Mouse (Mus musculus) adrenal gland, adult 18-20 months (tissue): Measurements from ENCODE around the gene Lhfp. TPM values are rescaled to one million over a fixed set of nuclear protein-coding genes. Genes with fewer than 3 reads are reported as not detected.

ENCODE experiments used
- DNase-seq, 2 experiments: peaks; one replicate each; pipeline ENCODE4 v3.0.0; 2021 to 2022; ENCODE audit warnings: low spot score in 2 of 2
- long read RNA-seq, 2 experiments: library from polyadenylated mRNA; stranded (forward); transcript quantifications; one replicate each; pipeline ENCODE4 v2.0.0; 2021
- total RNA-seq, 2 experiments: library from RNA; stranded (reverse); gene quantifications; 1 replicate in 1 of 2; 2 replicates in 1 of 2; pipeline ENCODE4 v1.2.3; 2021

Gene Lhfp
- 10 to 100 TPM; 18.9 to 20.9 TPM for total RNA-seq
- long read RNA-seq, experiment 1, transcript Lhfp-201 (4 exons, 2,108 nt) = major isoform, 25 of 26 reads
- long read RNA-seq, experiment 1, partial matches to known transcripts = 1 of 26 reads
- long read RNA-seq, experiment 1, other reads (novel, unspliced or antisense) = 0 of 26 reads
- long read RNA-seq, experiment 2, transcript Lhfp-201 (4 exons, 2,108 nt) = major isoform, 62 of 66 reads
- long read RNA-seq, experiment 2, partial matches to known transcripts = 2 of 66 reads
- long read RNA-seq, experiment 2, other reads (novel, unspliced or antisense) = 2 of 66 reads

DNA sequence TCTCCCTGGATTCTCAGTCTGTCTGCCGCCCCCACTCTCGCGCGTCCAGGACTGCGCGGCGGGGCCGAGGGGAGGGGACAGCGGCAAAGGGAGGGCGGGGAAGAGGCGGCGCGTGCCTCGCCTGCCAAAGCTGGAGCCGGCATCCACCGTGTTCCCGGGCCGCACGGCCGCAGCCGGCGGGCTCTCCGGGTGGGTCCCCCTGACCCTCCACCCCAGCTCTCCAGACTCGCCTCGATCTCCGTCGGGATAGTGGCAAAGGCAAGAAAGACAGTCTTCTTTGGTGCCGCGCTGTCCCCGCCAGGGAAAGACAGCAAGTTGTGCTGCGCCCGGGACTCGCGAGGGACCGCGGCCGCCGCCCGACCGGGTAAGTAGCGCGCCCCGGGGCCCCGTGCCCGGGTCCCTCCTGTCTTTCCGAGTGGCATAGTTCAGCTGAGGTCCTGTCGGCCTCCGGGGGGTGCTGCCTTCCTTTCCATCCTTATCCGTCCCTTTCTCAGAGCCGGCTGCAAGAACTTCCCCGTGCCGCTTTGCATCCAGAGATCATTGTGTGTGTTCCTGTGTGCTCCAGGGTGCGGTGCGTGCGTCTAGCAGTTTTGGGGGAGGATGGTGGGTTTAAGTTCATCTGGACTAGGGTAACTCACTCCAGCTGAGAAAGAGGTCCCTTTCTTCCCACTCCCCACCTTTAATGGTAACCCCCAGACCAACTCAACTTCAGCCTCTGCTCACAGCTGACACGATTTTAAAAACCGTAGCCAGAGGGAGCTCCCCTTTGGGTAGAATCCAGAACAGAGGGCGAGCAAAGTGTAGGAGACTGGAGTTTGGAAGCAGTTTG is at the start of gene Lhfp:
Gene Lhfp, plus strand, starts transcription at position 118 of the 829 bp plus-strand sequence.
- DNase-seq = peak; percentile 61 to 62

DNA sequence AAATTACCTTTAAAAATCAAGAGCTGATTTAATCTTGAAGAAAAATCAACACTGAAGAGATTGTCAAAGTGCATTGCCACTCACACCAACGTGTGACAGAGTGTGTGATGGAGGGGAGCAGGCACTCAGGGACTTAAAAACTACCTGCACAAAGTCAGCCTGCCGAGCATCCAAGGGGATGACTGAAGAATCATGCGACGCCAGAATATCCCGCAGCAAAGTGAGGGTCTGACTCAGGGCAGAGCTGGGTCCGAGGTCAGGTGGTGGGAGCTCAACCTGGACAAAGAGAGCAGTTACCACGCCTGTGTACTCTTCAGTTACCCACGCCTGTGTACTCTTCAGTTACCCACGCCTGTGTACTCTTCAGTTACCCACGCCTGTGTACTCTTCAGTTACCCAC is 48.0 kb upstream of the Lhfp start:
- no peak for DNase-seq

DNA sequence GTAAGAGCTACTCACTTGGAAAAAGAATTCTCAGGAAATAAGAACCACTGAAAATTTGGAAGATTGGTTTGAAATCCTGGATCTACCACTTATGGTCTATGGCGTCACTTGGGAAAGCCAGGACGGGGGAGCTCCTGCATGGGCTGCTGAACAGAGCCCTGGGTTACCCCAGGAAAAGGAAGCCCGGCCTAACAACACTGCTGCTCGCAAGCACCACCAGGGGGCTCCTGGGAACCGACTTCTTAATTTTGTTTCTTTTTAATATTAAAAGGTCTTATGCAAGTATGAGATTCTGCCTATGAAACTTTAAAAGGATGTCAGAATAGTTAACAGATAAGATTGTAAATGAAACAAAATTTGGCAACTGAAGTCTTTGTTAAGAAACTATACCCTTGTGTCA is 46.7 kb upstream of the Lhfp start:
- DNase-seq = no peak

DNA sequence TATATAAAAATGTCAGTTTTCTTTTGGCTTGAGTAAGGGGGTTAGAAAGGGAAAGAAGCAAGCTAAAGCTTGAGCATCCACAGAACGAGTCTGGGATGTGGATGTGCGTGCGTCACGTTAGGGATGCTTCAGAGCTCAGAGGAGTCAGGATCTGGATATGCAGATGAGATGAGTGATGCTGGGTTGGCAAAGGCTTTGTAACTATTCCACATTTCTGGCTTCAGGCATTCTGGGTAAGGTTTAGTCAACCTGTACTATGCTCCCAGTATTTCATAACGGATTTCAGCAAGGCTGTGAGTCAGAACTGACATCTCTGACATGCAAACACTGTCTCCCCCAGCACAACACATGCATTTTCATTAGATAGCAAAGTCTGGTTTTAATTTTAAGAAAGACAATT is 44.7 kb upstream of the Lhfp start:
- DNase-seq = no peak

DNA sequence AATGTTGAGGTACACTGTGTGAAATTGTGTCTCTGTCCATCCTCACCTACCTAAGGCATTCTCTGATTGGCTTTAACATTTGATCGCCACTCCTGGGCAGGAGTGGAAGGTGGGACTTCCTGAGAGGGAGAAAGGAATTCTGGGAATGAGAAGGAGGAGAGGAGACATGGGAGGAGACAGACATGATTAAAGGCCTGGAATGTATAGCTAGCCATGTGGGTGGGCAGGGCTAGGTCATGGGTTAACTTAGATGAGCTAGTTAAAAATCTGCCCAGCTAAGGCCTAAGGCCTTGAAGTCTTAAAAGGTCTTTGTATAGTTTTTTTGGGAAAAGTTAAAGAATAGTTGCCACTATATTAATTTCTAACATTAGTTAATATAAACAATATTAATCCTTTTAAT is 43.9 kb upstream of the Lhfp start:
- no peak for DNase-seq

DNA sequence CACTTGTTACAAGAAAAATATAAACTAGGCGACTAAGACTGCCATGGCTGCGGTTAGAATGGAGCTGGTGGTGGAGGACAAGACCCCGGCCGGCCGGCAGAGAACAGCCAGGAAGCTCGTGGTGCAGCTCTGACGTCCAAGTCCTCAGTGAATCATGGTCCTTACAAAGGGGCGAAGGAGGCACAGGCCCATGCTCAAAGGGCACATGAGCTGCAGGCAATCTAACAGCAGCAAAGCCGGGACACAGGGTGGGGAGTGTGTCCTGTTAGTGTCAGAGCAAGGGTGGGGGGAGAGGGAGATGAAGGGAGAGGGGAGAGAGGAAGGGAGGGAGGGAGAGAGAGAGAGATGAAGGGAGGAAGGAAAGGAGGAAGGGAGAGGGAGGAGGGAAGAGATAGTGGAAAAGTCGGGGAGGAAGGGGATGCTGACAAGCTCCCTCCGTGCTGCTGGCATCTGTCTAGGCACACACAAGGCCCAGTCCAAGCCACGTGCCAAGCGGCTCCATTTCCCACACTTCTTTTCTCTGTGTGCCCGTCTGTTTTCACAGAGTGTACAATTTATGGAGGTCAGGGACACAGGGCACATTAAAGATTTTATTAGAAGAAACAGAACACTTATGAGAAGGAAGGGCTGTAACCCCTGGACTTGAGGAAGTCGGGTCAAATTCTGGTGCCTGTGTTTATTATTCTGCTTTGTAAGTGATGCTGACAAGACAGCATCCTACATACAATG is 42.1 kb upstream of the Lhfp start:
- DNase-seq = no peak

DNA sequence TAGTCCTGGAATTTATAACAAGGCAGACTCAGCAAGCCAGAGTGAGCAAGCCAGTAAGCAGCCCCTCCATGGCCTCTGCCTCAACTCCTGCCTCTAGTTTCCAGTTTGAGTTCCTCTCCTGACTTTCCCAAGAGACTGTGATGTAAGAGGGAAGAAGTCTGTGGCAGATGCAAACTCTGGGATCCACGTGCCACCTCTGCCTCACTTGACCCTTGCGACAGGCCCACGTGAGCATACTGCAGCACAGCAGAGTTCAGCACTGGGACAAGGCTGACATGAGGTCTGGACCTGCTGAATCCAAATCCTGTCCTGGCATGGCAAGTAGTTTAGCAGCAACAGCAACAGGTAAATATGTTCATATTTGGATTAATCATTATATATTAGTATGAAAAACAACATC is 41.3 kb upstream of the Lhfp start:
- no peak for DNase-seq

DNA sequence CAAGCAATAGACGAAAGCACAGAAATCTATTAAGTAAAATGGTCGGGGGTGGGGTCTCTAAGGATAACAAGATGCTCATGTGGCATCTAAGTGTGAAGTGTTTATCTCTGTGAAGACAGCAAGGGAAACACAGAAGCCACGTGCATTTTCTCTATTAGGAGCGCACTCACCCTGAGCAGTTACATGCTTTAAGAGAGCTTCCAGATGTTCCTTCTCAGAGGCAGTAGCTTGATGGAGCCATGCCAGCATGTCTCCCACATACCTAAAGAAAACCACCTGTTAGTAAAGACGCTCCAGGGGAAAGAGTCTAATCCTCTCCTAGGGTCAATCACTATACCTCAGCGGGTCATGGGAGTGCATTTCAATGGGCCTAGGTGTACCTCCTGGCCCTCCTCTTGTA is 39.3 kb upstream of the Lhfp start:
- no peak for DNase-seq

DNA sequence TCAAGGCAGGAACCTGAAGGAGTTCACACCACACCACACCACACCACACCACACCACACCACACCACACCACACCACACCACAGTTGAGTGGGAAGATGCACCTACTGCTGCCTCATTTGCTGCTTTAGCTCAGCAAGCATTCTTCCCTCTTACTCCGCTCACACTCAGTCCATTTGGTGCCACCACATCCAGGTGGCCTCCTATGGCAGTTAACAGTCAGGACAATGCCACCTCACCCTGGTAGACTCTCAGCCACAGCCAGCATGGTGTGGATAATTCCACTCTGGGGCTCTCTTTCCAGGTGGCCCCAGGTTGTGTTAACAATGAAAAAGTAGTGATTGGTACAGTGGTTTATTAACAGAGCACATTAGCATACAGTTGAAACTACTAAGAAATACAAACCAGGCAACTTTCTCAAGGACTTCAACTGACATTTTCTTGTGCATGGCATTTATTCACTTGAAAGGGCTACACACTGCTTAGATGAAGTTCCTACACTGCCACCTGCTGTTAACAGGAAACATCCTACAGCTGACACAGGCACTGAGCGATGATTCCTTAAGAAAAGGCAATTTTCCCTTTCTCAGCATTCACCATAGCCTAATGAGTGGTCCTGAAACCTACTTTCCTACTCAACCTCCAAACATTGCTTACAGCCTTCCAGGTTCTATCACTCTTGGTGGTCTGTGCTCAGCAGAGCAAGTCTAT is 36.8 kb upstream of the Lhfp start:
- DNase-seq = no peak

DNA sequence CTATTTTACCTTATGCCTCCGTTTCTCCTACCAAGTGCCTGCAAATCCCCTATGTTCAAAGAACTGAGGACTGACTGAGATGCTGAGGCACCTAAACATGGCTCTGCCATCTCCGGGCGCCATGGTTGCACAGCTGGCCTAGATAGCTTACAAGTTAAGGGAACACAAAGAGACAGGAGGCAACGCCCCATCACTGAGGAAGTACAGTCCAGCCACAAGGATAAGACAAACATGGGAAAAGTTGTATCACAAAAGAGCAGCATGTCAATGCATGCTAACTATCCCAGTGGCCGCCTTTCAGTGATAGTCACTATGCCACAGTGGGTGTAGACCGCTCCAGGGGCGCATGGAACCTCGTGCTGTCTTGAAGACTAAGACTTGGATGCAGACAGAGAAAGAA is 33.9 kb upstream of the Lhfp start:
- no peak for DNase-seq

DNA sequence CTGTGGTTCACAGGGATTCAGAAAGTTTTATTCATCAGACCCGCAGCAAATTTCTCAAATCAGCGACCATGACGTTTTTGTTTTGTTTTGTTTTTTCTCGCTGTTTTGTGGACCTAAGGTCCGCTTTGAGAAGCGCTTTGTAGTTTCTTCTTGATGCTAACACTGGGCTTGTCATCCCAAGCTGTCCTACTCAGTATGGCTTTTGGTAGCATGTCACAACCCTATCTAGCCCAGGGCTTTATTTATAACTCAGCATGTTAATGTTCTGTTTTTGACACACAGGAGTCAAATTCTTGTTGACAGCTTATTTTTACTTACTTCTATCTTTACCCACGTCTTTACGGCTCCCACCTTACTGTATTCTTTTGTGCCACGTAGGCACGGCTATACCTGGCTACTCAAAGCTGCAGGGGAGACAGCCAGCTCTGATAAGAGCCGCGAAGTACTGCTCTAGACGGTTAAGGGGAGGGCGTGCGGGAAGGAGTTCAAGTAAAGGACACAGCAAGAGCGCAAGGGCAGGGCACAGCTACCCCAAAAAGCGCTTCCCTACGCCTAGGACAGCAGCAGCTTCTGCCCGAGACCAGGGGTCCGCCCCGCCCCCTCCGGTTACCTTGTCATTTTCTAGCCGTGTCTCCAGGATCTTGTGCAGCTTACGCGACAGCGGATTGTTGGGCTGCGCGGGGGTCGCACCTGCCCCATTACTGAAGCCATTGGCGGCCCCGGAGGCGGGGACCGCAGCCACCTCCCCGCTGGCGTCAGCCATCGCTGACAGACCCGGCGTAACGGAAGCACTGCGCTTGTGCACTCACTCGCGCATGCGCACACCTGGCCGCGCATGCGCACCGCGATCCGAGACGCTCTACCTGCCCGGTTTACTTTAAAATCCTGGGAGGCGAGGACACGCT is 24.6 kb upstream of the Lhfp start, which contains the start of gene Cog6:
Gene Cog6, minus strand, starts transcription at position 802 of the 905 bp plus-strand sequence.
- DNase-seq = peak; percentile 72 to 76

DNA sequence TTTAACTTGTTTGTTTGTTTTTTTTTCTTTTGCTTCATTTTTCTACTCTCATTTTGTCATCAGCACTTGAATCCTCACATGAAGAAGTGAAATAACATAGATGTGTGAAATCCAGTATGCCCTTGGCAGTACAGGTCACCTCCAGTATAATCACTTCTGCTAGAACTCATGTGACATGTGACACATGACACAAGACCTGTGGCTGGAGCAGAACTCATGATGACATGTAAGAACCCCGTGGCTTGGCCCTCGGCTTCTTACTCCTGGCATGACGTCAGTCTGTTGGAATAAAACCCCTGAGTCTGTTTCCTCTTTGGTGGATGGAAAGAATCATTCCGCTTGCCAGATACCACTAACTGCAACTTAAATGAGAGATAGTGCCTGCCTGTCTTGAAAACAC is 14.0 kb upstream of the Lhfp start:
- DNase-seq = no peak

DNA sequence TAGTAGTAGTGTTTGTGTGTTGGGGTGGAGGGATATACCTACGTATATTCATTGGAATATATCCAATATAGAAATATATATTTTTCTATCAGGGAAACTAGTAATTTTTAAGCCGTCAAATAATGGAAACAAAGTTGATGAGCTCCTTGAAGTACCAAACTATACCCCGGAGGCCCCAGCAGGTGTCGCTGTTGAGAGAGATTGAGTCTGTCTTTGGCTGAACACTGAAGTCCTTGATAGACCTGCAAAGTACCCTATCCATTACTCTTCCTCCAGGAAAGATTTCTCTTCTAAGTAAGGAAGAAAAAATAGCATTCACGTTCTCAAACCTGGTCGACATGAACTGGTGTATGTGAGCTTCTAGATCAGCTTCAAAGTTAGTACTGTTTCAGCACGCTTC is 12.3 kb upstream of the Lhfp start:
- peak; percentile 68 to 78 for DNase-seq

DNA sequence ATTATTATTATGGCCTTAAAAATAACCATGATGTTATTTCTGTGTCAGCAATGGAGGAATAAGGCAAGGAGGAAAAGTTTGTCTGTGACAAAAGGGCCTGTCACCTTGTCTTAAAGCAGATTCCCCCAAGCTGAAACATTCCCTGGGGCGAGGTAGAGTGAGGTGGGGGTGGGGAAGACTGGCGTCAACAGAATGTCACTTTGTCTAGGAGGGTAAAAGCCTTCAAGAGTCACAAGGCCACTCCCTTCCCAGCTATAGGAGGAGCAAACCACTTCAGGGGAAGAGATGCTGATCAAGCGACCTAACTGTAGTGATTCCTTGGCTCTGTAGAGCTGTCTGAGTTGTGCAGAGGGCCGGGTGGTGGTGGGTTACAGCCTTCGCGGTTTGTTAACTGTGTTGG is 9.7 kb upstream of the Lhfp start:
- DNase-seq = no peak

DNA sequence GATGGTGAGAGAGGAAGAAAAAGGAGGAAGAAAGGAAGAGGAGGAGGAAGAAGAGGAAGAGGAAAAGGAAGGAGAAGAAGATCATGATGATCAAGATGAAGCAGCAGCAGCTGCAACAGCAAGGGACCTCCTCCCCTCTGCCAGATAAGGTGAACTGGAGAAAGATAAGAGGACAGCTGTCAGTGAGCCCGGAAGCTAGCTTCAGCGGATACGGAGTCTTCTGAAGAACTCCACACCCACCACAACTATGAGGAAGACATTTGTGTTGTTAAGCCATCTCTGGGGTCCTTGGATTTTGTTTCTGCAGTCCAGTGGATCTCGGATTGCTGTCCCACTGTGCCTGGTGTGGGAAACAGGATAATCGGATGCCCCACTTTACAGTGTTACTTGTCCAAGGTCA is 8.9 kb upstream of the Lhfp start:
- no peak for DNase-seq

DNA sequence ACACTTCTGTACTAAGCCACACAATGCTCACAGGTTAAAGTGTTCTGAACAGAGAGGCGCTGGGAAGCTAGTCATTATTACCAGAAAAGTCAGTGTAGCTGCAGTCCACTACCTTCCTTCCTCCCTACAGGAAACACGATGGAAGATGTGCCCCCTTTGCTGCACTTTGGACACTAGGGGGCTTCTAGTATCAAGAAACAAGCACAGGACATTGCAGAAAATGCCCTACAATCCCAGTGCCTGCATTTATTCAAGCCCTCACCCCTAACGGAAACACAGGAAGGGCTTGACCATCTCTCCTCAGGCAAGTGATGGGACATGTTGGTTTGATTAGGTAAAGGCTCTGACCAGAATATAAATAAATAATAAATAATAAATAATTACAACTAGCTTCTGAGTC is 7.9 kb upstream of the Lhfp start:
- DNase-seq = no peak

DNA sequence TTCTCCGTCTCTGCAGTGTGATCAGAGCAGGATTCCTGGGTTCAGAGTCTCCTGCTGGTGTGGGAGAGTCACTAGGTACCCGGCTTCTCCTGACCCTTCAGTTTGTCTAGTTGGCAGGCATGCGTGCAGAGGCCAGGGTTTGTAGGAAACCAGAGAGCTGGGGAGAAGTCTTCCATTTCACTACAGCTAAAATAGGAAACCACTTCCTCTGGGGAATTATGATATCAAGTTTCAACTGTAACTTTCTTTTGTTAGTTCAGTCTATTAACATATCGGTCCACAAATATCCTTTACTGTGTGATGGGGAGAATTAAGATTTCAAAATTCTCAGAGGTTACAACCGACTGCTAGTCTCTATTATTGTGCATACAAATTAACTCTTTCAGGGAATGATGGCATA is 5.3 kb upstream of the Lhfp start:
- DNase-seq = no peak

DNA sequence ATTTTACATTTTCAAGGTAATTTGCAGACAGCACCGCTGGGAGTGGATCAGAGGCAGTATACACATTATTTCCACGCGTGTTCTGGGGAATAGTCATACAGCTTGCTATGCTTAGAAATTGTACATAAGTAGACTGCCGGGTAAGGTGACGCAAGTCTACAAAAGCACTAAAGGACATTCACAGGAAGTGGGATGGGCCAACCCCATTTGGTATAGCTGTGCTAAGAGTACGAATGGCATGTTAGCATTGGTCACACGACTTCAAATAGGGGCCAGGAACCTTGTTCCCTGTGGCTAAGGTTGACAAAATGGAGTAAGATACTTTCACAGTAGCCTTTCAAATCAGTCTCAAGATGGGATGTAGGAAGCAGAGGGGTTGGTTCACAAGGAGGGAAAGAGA is 4.4 kb upstream of the Lhfp start:
- no peak for DNase-seq

DNA sequence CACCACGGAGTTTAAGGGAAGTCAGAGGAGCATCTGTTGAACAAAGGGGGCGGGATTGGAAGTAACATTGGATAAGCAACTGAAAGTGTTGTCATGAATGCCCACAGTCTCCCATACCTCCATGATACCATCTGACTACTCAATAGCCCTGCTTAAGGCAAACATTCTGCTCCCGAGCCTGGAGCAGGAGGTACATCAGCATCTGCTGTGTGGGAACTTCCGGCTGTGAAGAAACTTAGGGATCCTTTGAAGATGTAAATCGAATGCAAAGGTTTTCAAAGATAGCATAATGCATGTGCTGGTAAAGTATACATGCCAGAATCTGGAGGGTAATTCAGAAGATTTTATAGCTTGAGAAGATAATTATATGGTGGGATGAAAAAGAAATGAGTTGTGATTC is 2.4 kb upstream of the Lhfp start:
- no peak for DNase-seq

DNA sequence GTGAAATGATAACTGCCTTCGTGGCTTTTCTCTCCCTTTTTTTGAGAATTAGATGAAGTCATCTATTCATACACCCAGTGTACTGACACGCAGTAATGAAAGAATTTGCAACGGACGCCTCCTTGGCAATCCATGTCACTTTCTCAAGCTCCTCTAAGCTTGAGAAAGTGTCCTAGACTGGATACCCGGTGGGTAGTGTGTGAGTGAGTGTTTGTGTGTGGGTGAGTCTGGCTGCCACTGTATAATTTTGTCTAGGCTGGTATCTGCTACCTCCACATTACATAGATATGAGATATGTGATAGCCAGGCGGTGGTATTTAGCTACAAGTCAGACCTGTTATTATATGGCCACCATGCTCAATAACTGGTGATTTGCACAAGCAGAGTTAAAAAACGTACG is 1.6 kb upstream of the Lhfp start:
- no peak for DNase-seq
